Mouse (Mus musculus): ENCODE data around the gene Padi2. TPM values are rescaled to one million over a fixed set of nuclear protein-coding genes. Genes with fewer than 3 reads are reported as not detected.

Gene Padi2
- polyA plus RNA-seq, 2 experiments from 2014 or later, result 9.5 to 9.7 TPM

DNA sequence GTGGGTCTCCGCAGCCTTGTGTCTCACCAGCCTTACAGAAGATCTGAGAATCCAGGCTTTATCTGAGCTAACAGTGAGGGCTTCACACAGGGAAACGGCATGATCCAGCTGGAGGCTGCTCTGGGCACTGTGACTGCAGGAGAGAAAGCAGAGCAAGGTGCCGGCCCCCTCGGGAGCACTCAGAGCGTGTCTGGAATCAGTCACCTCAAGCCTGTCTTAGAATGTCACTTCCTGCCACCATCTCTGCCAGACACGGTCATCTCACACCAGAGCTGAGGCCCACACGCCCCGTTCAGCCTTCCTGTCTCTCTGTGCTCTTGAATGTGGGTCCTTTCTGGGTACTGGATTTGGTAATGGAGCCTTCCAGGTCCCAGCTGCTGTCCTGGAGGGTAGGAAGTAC, 19.5 kb downstream of the Padi2 start:
- no peak for ATAC-seq

GRCm38 (mm10) chr4:140928349-140928748, 22.2 kb downstream of the Padi2 start:
- ATAC-seq, result no peak

DNA sequence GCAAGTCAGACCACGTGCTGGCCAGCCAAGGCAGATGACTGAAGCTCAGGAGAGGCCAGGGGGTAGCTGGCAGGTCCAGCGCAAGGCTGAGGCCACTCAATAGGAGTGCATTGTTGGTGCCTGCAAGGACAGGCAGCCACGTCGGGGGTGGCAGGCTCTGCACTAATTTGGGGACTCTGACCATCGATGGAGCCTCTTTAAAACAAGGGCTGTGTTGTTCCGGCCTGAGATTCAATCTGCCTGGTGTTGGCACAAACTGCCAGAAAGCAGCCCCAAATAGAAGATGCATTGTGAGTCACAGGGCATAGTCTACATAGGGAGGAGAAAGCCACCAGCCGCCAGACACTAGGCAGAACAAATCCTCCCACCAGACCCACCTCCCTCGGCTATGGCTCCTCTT, 23.6 kb downstream of the Padi2 start:
- no peak for ATAC-seq

- no peak for ATAC-seq
Observed at GRCm38 (mm10) chr4:140930900-140931470, 24.8 kb downstream of the Padi2 start.

DNA sequence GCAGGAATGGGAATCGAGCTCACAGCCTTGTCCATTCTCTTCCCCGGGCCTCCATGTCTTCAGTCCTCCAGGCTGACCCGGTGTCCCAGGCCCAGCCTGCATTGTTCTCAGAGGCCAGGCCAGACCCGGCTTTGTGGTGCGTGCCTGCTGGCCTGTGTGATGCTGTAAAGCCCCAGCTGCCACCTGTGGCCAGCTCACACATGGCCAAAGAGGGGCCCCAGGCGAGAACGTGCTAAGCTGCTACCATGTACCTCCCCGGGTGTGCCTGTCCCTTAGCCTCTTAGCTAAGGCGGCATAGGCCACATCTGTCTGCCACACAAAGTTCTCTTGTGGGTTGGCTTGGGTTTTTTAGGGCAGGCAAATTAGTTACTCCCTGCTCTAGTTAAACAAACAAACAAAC, 29.5 kb downstream of the Padi2 start:
- ATAC-seq, result no peak

- ATAC-seq, result no peak
Observed at GRCm38 (mm10) chr4:140944356-140944755, 38.2 kb downstream of the Padi2 start.

DNA sequence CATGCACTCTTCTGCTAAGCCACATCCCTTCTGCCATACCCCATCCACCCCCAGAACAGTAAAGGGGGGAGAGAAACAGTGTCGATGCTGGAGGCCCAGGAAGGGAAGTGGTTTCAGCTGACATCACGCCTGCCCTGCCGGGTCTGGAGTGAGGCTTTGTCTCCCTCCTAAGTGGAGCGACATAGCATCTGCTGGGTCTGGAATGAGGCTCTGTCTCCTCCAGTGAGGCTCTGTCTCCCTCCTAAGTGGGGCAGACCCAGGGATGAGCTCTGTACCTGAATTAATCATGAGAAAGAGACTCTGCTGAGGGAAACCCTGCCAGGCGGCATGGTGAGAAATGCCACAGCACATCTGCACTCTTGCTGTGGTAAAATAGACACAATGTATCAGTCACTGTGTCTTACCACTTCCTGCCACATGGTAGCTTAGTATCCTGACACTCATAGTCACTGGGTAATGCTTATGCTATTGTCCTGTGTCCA, 38.9 kb downstream of the Padi2 start:
- peak; percentile 79 for ATAC-seq

DNA sequence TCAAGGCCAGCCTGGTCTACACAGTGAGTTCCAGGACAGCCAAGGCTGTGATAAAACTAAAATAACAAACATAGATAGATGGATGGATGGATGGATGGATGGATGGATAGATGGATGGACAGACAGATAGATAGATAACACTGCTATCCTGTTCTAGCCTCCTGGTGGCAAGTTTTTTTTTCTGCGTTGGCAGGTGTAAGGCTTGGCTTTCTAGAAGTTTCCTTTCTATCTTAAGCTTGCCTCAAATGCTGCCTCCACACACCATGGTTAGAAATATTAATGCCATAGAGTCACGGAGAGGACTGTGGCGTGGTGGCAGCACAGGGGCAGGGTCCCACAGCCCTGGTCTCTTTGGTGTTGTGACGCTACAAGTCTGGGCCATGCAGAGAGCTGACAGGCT, 39.4 kb downstream of the Padi2 start:
- no peak for ATAC-seq

DNA sequence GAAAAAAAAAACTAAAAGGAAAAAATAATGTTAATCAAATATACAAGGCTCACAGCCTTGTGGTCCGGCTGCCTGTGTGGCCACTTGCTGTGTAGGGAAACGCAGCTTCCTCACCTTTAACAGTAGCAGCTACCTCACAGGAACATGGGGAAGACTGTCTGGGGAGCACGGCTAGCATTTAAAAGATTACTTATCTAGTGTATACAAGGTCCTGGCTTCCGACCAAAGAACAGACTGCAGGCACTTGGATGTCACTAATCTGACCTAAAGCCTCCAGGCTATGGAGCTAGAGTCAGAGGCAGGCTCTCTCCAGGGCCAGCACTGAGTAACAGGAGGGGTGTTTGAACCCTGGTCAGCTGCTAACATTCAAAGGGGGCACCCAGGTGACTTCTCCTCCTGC, 39.9 kb downstream of the Padi2 start:
- no peak for ATAC-seq

DNA sequence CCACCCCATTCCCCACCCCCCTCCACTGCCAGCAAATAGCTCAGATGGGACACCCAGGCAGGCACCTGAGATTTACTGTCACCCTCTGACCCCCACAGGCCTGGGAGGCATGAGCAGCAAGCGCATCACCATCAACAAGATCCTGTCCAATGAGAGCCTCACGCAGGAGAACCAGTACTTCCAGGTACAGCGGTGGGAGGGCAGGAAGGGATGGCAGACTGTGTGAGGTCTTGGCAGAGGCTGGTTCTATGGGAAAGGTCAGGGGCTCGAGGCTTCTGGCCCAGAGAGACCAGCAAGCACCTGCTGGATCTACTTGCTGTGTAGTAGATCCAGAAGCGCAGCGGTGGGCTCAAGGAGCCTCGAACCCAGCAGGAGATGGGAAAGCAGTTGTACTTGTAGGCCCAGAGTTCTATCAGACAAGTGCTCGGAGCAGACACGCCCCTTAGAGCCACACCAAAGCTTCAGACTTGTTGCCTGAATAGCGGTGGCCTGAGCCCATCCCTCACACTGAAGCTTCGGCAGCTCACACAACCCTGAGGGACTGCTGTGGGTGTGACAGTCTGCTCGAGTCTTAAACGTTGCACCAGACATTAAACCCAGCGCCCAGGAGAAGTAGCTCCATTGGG, 40.5 kb downstream of the Padi2 start:
- ATAC-seq, result no peak

- ATAC-seq, result peak; percentile 53
Observed at GRCm38 (mm10) chr4:140947487-140948440, 41.6 kb downstream of the Padi2 start.

DNA sequence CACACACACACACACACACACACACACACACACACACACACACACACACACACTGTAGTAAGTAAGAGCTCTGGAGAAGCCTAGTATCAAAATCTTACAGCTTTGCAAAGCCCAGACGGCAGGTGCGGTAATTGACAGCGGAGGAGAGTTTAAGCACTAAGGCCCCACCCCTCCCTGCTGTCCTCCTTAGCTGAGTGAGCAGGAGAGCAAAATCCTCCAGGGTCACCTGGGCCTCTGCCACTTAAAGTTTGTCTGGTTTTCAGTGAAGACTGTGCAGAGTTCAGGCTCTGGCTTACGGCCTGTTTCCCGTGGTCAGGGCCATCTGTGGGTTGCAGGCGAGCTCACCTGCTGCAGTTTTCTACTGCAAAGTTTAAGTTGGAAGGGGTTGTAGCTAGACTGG, 42.3 kb downstream of the Padi2 start:
- no peak for ATAC-seq

DNA sequence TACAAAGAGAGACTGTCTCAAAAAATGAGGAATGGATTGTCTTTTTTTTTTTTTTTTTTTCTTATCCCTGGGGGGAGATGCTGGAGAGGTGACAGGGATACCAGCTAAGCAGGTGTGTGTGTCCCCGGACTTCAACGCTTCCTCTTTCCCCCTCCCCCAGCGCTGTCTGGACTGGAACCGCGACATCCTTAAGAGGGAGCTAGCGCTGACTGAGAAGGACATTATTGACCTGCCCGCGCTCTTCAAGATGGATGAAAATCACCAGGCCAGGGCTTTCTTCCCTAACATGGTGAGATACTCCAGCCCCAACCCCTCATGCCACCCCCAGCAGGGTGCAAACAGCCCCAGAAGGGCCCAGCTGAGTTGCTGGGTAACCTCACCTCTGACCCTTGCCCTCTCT, 42.9 kb downstream of the Padi2 start:
- ATAC-seq, result no peak

- ATAC-seq, result no peak
Observed at GRCm38 (mm10) chr4:140949616-140950015, 43.5 kb downstream of the Padi2 start.

- ATAC-seq, result no peak
Observed at GRCm38 (mm10) chr4:140950574-140950973, 44.4 kb downstream of the Padi2 start.

DNA sequence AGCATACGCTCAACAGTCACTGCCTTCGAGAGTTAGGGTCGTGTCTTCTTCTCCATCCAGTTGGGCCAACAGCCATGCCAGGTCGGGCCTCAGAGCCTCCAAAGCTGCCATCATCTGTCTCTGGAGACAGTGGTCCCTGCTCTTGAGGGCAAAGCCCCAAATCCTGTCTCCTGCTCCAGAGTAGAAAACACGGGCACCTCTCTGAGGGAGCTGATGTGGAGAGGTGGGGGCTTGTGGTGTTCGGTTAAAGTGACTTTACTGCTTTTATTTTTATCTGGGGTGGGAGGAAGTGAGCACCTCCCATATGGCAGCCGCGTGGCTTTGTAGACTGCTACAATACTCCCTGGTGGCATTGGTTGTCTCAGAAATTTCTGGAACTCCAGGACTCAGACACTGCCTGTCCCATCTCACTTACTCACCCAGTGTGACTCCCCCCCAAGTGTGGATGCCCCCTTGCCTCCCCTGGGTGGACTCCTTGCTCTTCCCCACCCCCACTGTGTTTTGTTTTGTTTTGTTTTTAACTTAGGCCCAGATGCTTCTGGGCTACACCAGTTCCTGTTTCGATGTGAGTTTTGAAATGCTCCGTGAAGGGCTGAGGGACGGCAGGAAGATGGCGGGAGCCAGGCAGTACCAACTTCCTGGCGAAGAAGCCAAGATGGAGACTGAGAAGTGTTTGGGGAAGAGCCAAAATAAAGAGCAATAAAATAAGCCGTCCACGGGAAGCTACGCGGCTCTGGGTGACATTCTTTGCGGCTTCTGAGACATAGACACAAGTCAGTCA, 45.9 kb downstream of the Padi2 start:
- ATAC-seq, result peak; percentile 40

GRCm38 (mm10) chr4:140957131-140957702, 51.1 kb downstream of the Padi2 start:
- no peak for ATAC-seq

GRCm38 (mm10) chr4:140957725-140958124, 51.6 kb downstream of the Padi2 start:
- peak; percentile 32 for ATAC-seq

- no peak for ATAC-seq
Observed at GRCm38 (mm10) chr4:140958319-140958718, 52.2 kb downstream of the Padi2 start.

GRCm38 (mm10) chr4:140959128-140959679, 53.1 kb downstream of the Padi2 start:
- no peak for ATAC-seq

GRCm38 (mm10) chr4:140959715-140960479, 53.8 kb downstream of the Padi2 start:
- ATAC-seq, result no peak

Data from activated CD4-positive, CD25-positive, alpha-beta regulatory T cell, adult 4 months (primary cell).